In the genomic region with DNA sequence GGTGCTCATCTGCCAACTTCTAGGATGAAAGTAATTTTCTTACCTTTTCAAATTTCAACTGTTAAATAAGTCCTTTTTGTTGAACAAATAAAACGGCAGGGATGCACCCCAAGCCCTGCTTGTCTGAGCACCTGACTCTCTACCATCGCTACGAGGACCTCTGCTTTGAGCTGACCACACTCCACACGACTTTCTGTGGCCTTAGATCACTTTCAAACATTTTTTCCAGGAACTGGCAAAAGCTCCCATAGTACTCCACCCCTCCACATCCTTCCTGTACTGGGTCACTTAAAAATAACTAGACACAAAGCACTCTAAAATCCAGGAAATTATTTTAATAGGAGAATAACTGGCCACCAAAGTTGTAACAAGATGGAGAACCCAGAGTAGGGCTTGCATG, we compare ENCODE assay signal across 26 mouse cellular contexts. TPM values are rescaled to one million over a fixed set of nuclear protein-coding genes. Genes with fewer than 3 reads are reported as not detected.
DNase-seq lines count a peak whose midpoint lies in the region; ATAC-seq and TF ChIP-seq lines count a peak whose summit lies in the region.
"Had no signal": no experiment of that assay in that cellular context is flagged by ENCODE, and none has a peak within 500 bp of the region (broad histone marks: within the 10 kb centered on the region; RNA-seq: fewer than 3 reads in every experiment).

No protein-coding gene starts in this region.

- H3K9me3 ChIP-seq in heart, embryonic 11.5 days (replicated peaks; ENCODE audit: control insufficient read depth, low read length), result no peaks in the 10 kb centered on the region
- no peaks in the 10 kb centered on the region for H3K9me3 ChIP-seq in kidney, embryonic 16.5 days (ENCODE audit: low read length)
- no peaks in the 10 kb centered on the region for H3K9me3 ChIP-seq in kidney, embryonic 14.5 days (ENCODE audit: control insufficient read depth, low read length)
- H3K9me3 ChIP-seq: hindbrain, embryonic 12.5 days; intestine, embryonic 15.5 days; midbrain, embryonic 10.5 days; midbrain, embryonic 15.5 days; neural tube, embryonic 15.5 days had no signal

- WGBS in heart, adult 2 months, result 37% methylated on average over 4 of the region's 4 CpGs
- WGBS in heart, embryonic 11.5 days (ENCODE audit: insufficient replicate concordance), result 60% methylated on average over 4 of the region's 4 CpGs
- WGBS in kidney, adult 2 months, result 58% methylated on average over 4 of the region's 4 CpGs
- 72% methylated on average over 4 of the region's 4 CpGs for WGBS in kidney, embryonic 16.5 days
- WGBS in kidney, embryonic 14.5 days, result 67% methylated on average over 4 of the region's 4 CpGs

- TF ChIP-seq EP300 in heart, adult 2 months (IDR thresholded peaks at IDR 0.05; ENCODE audit: insufficient read depth, low read depth, low read length), result 0 out of 2 replicates have a peak, but pooled peaks have one; percentile 42

- TF ChIP-seq CTCF in heart, adult 2 months (IDR thresholded peaks at IDR 0.05), result no peak
- TF ChIP-seq CTCF in kidney, adult 2 months (conservative IDR thresholded peaks at IDR 0.05; ENCODE audit: insufficient read depth, insufficient read length, low read depth, low read length), result no peak

- no peak for ATAC-seq in heart, embryonic 11.5 days (replicated peaks; ENCODE audit: insufficient number of reproducible peaks, low FRiP score, low TSS enrichment)
- no peak for ATAC-seq in kidney, embryonic 16.5 days (ENCODE audit: low FRiP score, low TSS enrichment)
- no peak for ATAC-seq in kidney, embryonic 14.5 days (ENCODE audit: low FRiP score, low TSS enrichment)
- ATAC-seq: CD4-positive, CD25-positive, alpha-beta regulatory T cell, adult 4 months; forebrain, embryonic 16.5 days; hindbrain, postnatal 0 days; intestine, embryonic 15.5 days; midbrain, embryonic 15.5 days had no signal

- DNase-seq in heart, adult 2 months, result peak in 1 of 2 experiments; percentile 29
- DNase-seq in kidney, adult 2 months, result peak; percentile 57
- peak; percentile 8 to 25 for DNase-seq in kidney, postnatal 36 days
- DNase-seq: adrenal gland, postnatal 25 days; cerebellum, adult 2 months; cerebellum, postnatal 14 days; gastrocnemius, postnatal 10 days; layer of hippocampus, postnatal 36 days; left cerebral cortex, postnatal 4 days; lung, adult 2 months; retina, postnatal 1 day; right cerebral cortex, postnatal 14 days; thymus, postnatal 4 days had no signal

- no peak overlapping the region for H3K4me3 ChIP-seq in heart, adult 2 months
- H3K4me3 ChIP-seq in heart, embryonic 11.5 days (ENCODE audit: low read depth, low read length), result no peak overlapping the region
- no peak overlapping the region for H3K4me3 ChIP-seq in kidney, adult 2 months (ENCODE audit: insufficient read depth, low read depth, low read length)
- H3K4me3 ChIP-seq in kidney, embryonic 16.5 days (ENCODE audit: low read length), result no peak overlapping the region
- no peak overlapping the region for H3K4me3 ChIP-seq in kidney, embryonic 14.5 days (ENCODE audit: low read length)
- H3K4me3 ChIP-seq: erythroblast, embryonic 14.5 days; hindbrain, embryonic 12.5 days; intestine, embryonic 15.5 days; midbrain, embryonic 10.5 days; midbrain, embryonic 15.5 days; neural tube, embryonic 15.5 days had no signal

- H3K4me1 ChIP-seq in heart, adult 2 months (ENCODE audit: control insufficient read depth, insufficient read depth, low read length), result peaks cover 22% of the 10 kb centered on the region
- no peaks in the 10 kb centered on the region for H3K4me1 ChIP-seq in heart, embryonic 11.5 days (ENCODE audit: control insufficient read depth, insufficient read depth, low read length)
- H3K4me1 ChIP-seq in kidney, adult 2 months (ENCODE audit: control insufficient read depth, insufficient read depth, low read length), result no peaks in the 10 kb centered on the region
- H3K4me1 ChIP-seq in kidney, embryonic 16.5 days (ENCODE audit: insufficient read depth, low read length), result no peaks in the 10 kb centered on the region
- no peaks in the 10 kb centered on the region; the same call in 1 of the 2 replicates for H3K4me1 ChIP-seq in kidney, embryonic 14.5 days (ENCODE audit: control insufficient read depth, insufficient read depth, low read length)
- H3K4me1 ChIP-seq: hindbrain, embryonic 12.5 days; intestine, embryonic 15.5 days; midbrain, embryonic 10.5 days; midbrain, embryonic 15.5 days had no signal

- H3K4me2 ChIP-seq in heart, embryonic 11.5 days, result no peak overlapping the region
- H3K4me2 ChIP-seq in kidney, embryonic 16.5 days (replicated peaks; ENCODE audit: low read depth, low read length), result no peak overlapping the region
- no peak overlapping the region for H3K4me2 ChIP-seq in kidney, embryonic 14.5 days (replicated peaks; ENCODE audit: low read depth, low read length)
- H3K4me2 ChIP-seq: hindbrain, embryonic 12.5 days; intestine, embryonic 15.5 days; midbrain, embryonic 15.5 days; neural tube, embryonic 15.5 days had no signal

- no peaks in the 10 kb centered on the region for H3K27me3 ChIP-seq in heart, adult 2 months (ENCODE audit: control insufficient read depth, insufficient read depth, low read length)
- H3K27me3 ChIP-seq in heart, embryonic 11.5 days (ENCODE audit: control insufficient read depth, insufficient read depth, low read length), result no peaks in the 10 kb centered on the region
- no peaks in the 10 kb centered on the region; the same call in 1 of the 2 replicates for H3K27me3 ChIP-seq in kidney, adult 2 months (replicated peaks; ENCODE audit: control insufficient read depth, insufficient read depth, low read length)
- H3K27me3 ChIP-seq in kidney, embryonic 16.5 days (ENCODE audit: insufficient read depth, low read length), result no peaks in the 10 kb centered on the region
- no peaks in the 10 kb centered on the region for H3K27me3 ChIP-seq in kidney, embryonic 14.5 days (ENCODE audit: control insufficient read depth, insufficient read depth, low read length)
- H3K27me3 ChIP-seq: hindbrain, embryonic 12.5 days; intestine, embryonic 15.5 days; midbrain, embryonic 15.5 days; neural tube, embryonic 15.5 days had no signal

- intact Hi-C loops in heart, adult 2 months (cut with DNase I), result loop anchor here (2.0 kb wide), 1 partner anchor 13 kb away; no protein-coding TSS in a partner anchor

- peak overlapping the region; percentile 86 for H3K27ac ChIP-seq in heart, adult 2 months
- no peak overlapping the region for H3K27ac ChIP-seq in heart, embryonic 11.5 days (ENCODE audit: low read depth, low read length)
- H3K27ac ChIP-seq in kidney, adult 2 months (ENCODE audit: insufficient read depth, low read depth, low read length), result peak overlapping the region; percentile 12; the same call in 1 of the 2 replicates
- no peak overlapping the region for H3K27ac ChIP-seq in kidney, embryonic 16.5 days (ENCODE audit: low read length)
- H3K27ac ChIP-seq in kidney, embryonic 14.5 days (ENCODE audit: low read depth, low read length), result no peak overlapping the region
- H3K27ac ChIP-seq: hindbrain, embryonic 12.5 days; hindbrain, postnatal 0 days; intestine, embryonic 15.5 days; liver, embryonic 14.5 days; midbrain, embryonic 10.5 days; midbrain, embryonic 15.5 days; neural tube, embryonic 15.5 days had no signal

- H3K36me3 ChIP-seq in heart, adult 2 months (ENCODE audit: control insufficient read depth, insufficient read depth, low read length), result peaks cover 21% of the 10 kb centered on the region
- no peaks in the 10 kb centered on the region for H3K36me3 ChIP-seq in heart, embryonic 11.5 days (ENCODE audit: control insufficient read depth, insufficient read depth, low read length)
- no peaks in the 10 kb centered on the region for H3K36me3 ChIP-seq in kidney, adult 2 months (ENCODE audit: control insufficient read depth, insufficient read depth, low read length)
- H3K36me3 ChIP-seq in kidney, embryonic 16.5 days (ENCODE audit: insufficient read depth, low read length), result no peaks in the 10 kb centered on the region
- H3K36me3 ChIP-seq in kidney, embryonic 14.5 days (ENCODE audit: control insufficient read depth, insufficient read depth, low read length), result no peaks in the 10 kb centered on the region
- H3K36me3 ChIP-seq: hindbrain, embryonic 12.5 days; intestine, embryonic 15.5 days; midbrain, embryonic 10.5 days; midbrain, embryonic 15.5 days; neural tube, embryonic 15.5 days had no signal

- peak; percentile 51; the same call in 1 of the 2 replicates for TF ChIP-seq POLR2A in heart, adult 2 months (IDR thresholded peaks at IDR 0.05; ENCODE audit: insufficient read depth, low read depth, low read length)
- TF ChIP-seq POLR2A in kidney, adult 2 months (IDR thresholded peaks at IDR 0.05; ENCODE audit: low read depth, low read length), result no peak

- no peaks in the 10 kb centered on the region for H3K79me2 ChIP-seq in heart, adult 2 months (replicated peaks; ENCODE audit: control insufficient read depth, insufficient read depth, low read length)

- H3K9ac ChIP-seq in heart, adult 2 months (ENCODE audit: low read depth, low read length), result 0 out of 2 replicates have a peak overlapping the region, but pooled peaks have one; percentile 30
- H3K9ac ChIP-seq in heart, embryonic 11.5 days (ENCODE audit: low read depth, low read length), result no peak overlapping the region
- no peak overlapping the region for H3K9ac ChIP-seq in kidney, embryonic 16.5 days (replicated peaks; ENCODE audit: low read length)
- H3K9ac ChIP-seq in kidney, embryonic 14.5 days (ENCODE audit: low read depth, low read length), result no peak overlapping the region
- H3K9ac ChIP-seq: hindbrain, embryonic 12.5 days; intestine, embryonic 15.5 days; liver, embryonic 14.5 days; midbrain, embryonic 15.5 days; neural tube, embryonic 15.5 days had no signal

RNA-seq across cellular contexts. Expression of gene Rasgrf2, which starts 23.2 kb away (rescaled TPM):
- total RNA-seq in heart, adult 2 months (2021), result 10 to 100 TPM; 10.2 to 11.5 TPM
- 6.4 and 7.6 TPM in 2 replicates for polyA plus RNA-seq in heart, adult 2 months (2012; rRNA removed)
- 0.68 and 0.87 TPM in 2 replicates for polyA plus RNA-seq in heart, embryonic 11.5 days (2014; fragmentation: Nextera tagmentation; extraction: Ambion mirVana)
- 3.3 and 3.7 TPM in 2 replicates for polyA plus RNA-seq in kidney, adult 2 months (2012; rRNA removed)
- polyA plus RNA-seq in kidney, embryonic 16.5 days (2015; fragmentation: Nextera tagmentation; extraction: Ambion mirVana), result 1.0 and 2.5 TPM in 2 replicates
- polyA plus RNA-seq in kidney, embryonic 14.5 days (2014; fragmentation: Nextera tagmentation; extraction: Ambion mirVana), result 1.5 and 1.7 TPM in 2 replicates
- polyA plus RNA-seq: erythroblast, embryonic 14.5 days; midbrain, embryonic 10.5 days had no signal

Comparison
In these comparisons a context has a peak if more than half of its experiments do, and no peak if none do; other contexts are left out.
1. H3K27ac ChIP-seq: peak in heart, adult 2 months (single experiment) and kidney, adult 2 months (single experiment); none in heart, embryonic 11.5 days (single experiment), kidney, embryonic 16.5 days (single experiment) and kidney, embryonic 14.5 days (single experiment).